Mouse (Mus musculus) layer of hippocampus, adult 8-10 months (tissue): ENCODE measurements at regions not wholly inside any gene's neighbourhood (a gene's known extent, or its start where the extent isn't known, plus 50 kb on each side); places are given as distances from the start of the nearest gene placed in this dataset.

Experiments used
- DNase-seq, 2 experiments: peaks; one replicate each; pipeline ENCODE4 v3.0.0; 2022; ENCODE audit warnings: low spot score in 2 of 2

GRCm38 (mm10) chr9:69814432-69814831 is 53.7 kb upstream of the Foxb1 start:
- DNase-seq: no peak

GRCm38 (mm10) chr9:69823179-69823966 is 62.6 kb upstream of the Foxb1 start:
- DNase-seq: no peak

GRCm38 (mm10) chr9:69828428-69828827 is 67.7 kb upstream of the Foxb1 start:
- DNase-seq: no peak

GRCm38 (mm10) chr9:69835396-69835795 is 74.7 kb upstream of the Foxb1 start:
- no peak for DNase-seq

- DNase-seq: no peak
Measured at GRCm38 (mm10) chr9:69839198-69839597, 78.5 kb upstream of the Foxb1 start.

GRCm38 (mm10) chr9:69844712-69845111 is 84.0 kb upstream of the Foxb1 start:
- no peak for DNase-seq

GRCm38 (mm10) chr9:69845210-69845609 is 84.5 kb upstream of the Foxb1 start:
- no peak for DNase-seq

GRCm38 (mm10) chr9:69856621-69857020 is 95.9 kb upstream of the Foxb1 start:
- DNase-seq: no peak

GRCm38 (mm10) chr9:69858619-69859018 is 97.9 kb upstream of the Foxb1 start:
- no peak for DNase-seq

GRCm38 (mm10) chr9:69870182-69870581 is 109.4 kb upstream of the Foxb1 start:
- DNase-seq: no peak

GRCm38 (mm10) chr9:69886351-69886750 is 102.9 kb upstream of the Bnip2 start:
- no peak for DNase-seq

GRCm38 (mm10) chr9:69898016-69898415 is 91.2 kb upstream of the Bnip2 start:
- DNase-seq: no peak

GRCm38 (mm10) chr9:69899371-69899770 is 89.9 kb upstream of the Bnip2 start:
- DNase-seq: peak in 1 of 2 experiments; percentile 12

GRCm38 (mm10) chr9:69900871-69901270 is 88.4 kb upstream of the Bnip2 start:
- DNase-seq: no peak

GRCm38 (mm10) chr9:69907123-69907945 is 81.9 kb upstream of the Bnip2 start:
- DNase-seq: no peak

- DNase-seq: no peak
Measured at GRCm38 (mm10) chr9:69910621-69911020, 78.6 kb upstream of the Bnip2 start.

GRCm38 (mm10) chr9:69928126-69928525 is 61.1 kb upstream of the Bnip2 start:
- no peak for DNase-seq

GRCm38 (mm10) chr9:69937863-69938262 is 51.4 kb upstream of the Bnip2 start:
- DNase-seq: no peak
